Mouse (Mus musculus) stomach, embryonic 14.5 days (tissue): ENCODE measurements around the gene Zmiz1. TPM values are rescaled to one million over a fixed set of nuclear protein-coding genes. Genes with fewer than 3 reads are reported as not detected.

Source experiments
- ATAC-seq: fragments of 200-750 bp; cut with Nextera tagmentation; 2 replicates; pipeline ENCODE4 v1.8.0; 2017; ENCODE audit warnings: low read depth, moderate TSS enrichment; ENCODE audit not compliant: insufficient number of reproducible peaks, insufficient read depth, low FRiP score
- H3K27ac ChIP-seq: fragments of 300-500 bp; sonication (generic); 2 replicates; pipeline ENCODE4 v1.5.1; 2014; ENCODE audit warnings: mild to moderate bottlenecking, low read length, moderate library complexity, mixed read lengths
- H3K27me3 ChIP-seq: fragments of 300-500 bp; sonication (generic); 2 replicates; pipeline ENCODE4 v1.6.1; 2014; ENCODE audit warnings: low read length, control low read depth, mixed read lengths; ENCODE audit not compliant: control insufficient read depth, insufficient read depth
- H3K36me3 ChIP-seq: fragments of 300-500 bp; sonication (generic); 2 replicates; pipeline ENCODE4 v1.6.1; 2014; ENCODE audit warnings: mild to moderate bottlenecking, control low read depth, low read length, moderate library complexity, mixed read lengths; ENCODE audit not compliant: control insufficient read depth, insufficient read depth
- H3K4me1 ChIP-seq: fragments of 300-500 bp; sonication (generic); 2 replicates; pipeline ENCODE4 v1.6.1; 2014; ENCODE audit warnings: low read length, control low read depth, mixed read lengths; ENCODE audit not compliant: control insufficient read depth, insufficient read depth
- H3K4me2 ChIP-seq: fragments of 300-500 bp; sonication (generic); replicated peaks from 2 replicates; pipeline ENCODE4 v1.6.1; 2014; ENCODE audit warnings: low read depth, low read length, control low read depth
- H3K4me3 ChIP-seq: fragments of 300-500 bp; sonication (generic); 2 replicates; pipeline ENCODE4 v1.5.1; 2014; ENCODE audit warnings: low read depth, low read length, control low read depth
- H3K9ac ChIP-seq: fragments of 300-500 bp; sonication (generic); replicated peaks from 2 replicates; pipeline ENCODE4 v1.6.1; 2014; ENCODE audit warnings: low read depth, mild to moderate bottlenecking, control low read depth, low read length, moderate library complexity, mixed read lengths
- H3K9me3 ChIP-seq: fragments of 300-500 bp; sonication (generic); 2 replicates; pipeline ENCODE4 v1.6.1; 2016; ENCODE audit warnings: low read depth, low read length, control low read depth; ENCODE audit not compliant: control insufficient read depth
- WGBS: fragments of 180-500 bp; shearing (Covaris S2); extraction: QIAGEN DNeasy Blood & Tissue Kit; methylation state at CpG from one replicate; pipeline ENCODE4 v1.1.7; 2014; 5-methylcytosine and 5-hydroxymethylcytosine counted together
- polyA plus RNA-seq: library from polyadenylated mRNA; unstranded; fragments of >200 nt; fragmentation: Nextera tagmentation; extraction: Ambion mirVana; gene quantifications from 2 replicates; pipeline ENCODE4 v1.2.1, GENCODE M21; 2014

Zmiz1 gene
- polyA plus RNA-seq, 1 experiment from 2014 or later, result 45.3 TPM

GRCm38 (mm10) chr14:25555848-25556247 is 96.9 kb downstream of the Zmiz1 start:
- H3K27ac ChIP-seq, result peak overlapping the region; percentile 40; the same call in 1 of the 2 replicates
- 14% methylated on average over 7 of the region's 7 CpGs for WGBS

GRCm38 (mm10) chr14:25557014-25557413 is 98.0 kb downstream of the Zmiz1 start:
- H3K9ac ChIP-seq, result no peak overlapping the region
- no peak for ATAC-seq

More at GRCm38 (mm10) chr14:25555848-25556247, 96.9 kb downstream of the Zmiz1 start:
- Histone ChIP-seq H3K4me1 (peaks cover 44% of the 10 kb centered on the region), H3K4me2 (no peak overlapping the region), H3K36me3 (peaks cover 9% of the 10 kb centered on the region; the same call in 1 of the 2 replicates), H3K9ac (no peak overlapping the region), H3K9me3 (no peaks in the 10 kb centered on the region), H3K27me3 (no peaks in the 10 kb centered on the region), H3K4me3 (no peak overlapping the region)
- no peak for ATAC-seq

GRCm38 (mm10) chr14:25558479-25558878 is 99.5 kb downstream of the Zmiz1 start:
- Histone ChIP-seq H3K27ac (no peak overlapping the region), H3K4me3 (no peak overlapping the region), H3K4me1 (peaks cover 54% of the 10 kb centered on the region), H3K4me2 (no peak overlapping the region), H3K9ac (no peak overlapping the region), H3K27me3 (no peaks in the 10 kb centered on the region), H3K9me3 (no peaks in the 10 kb centered on the region), H3K36me3 (peaks cover 9% of the 10 kb centered on the region; the same call in 1 of the 2 replicates)
- 91% methylated on average over 1 of the region's 1 CpGs for WGBS
- ATAC-seq, result no peak

More at GRCm38 (mm10) chr14:25557014-25557413, 98.0 kb downstream of the Zmiz1 start:
- no peaks in the 10 kb centered on the region for H3K27me3 ChIP-seq
- no peak overlapping the region for H3K4me3 ChIP-seq
- H3K9me3 ChIP-seq, result no peaks in the 10 kb centered on the region
- WGBS, result 9% methylated on average over 8 of the region's 8 CpGs
- H3K36me3 ChIP-seq, result peaks cover 9% of the 10 kb centered on the region; the same call in 1 of the 2 replicates
- H3K4me2 ChIP-seq, result 0 out of 2 replicates have a peak overlapping the region, but pooled peaks have one; percentile 4
- peak overlapping the region; percentile 59; the same call in 1 of the 2 replicates for H3K27ac ChIP-seq
- H3K4me1 ChIP-seq, result peaks cover 51% of the 10 kb centered on the region

GRCm38 (mm10) chr14:25559907-25560306 is 100.9 kb downstream of the Zmiz1 start:
- no peak for ATAC-seq
- Histone ChIP-seq H3K9ac (no peak overlapping the region), H3K36me3 (0 out of 2 replicates have a peak, but pooled peaks cover 9% of the 10 kb centered on the region), H3K27me3 (no peaks in the 10 kb centered on the region), H3K4me1 (peaks cover 51% of the 10 kb centered on the region), H3K27ac (no peak overlapping the region), H3K4me2 (no peak overlapping the region), H3K4me3 (no peak overlapping the region), H3K9me3 (no peaks in the 10 kb centered on the region)
- WGBS, result 70% methylated on average over 5 of the region's 5 CpGs

GRCm38 (mm10) chr14:25560841-25561240 is 101.9 kb downstream of the Zmiz1 start:
- Histone ChIP-seq H3K4me1 (peaks cover 50% of the 10 kb centered on the region), H3K27me3 (no peaks in the 10 kb centered on the region), H3K9ac (no peak overlapping the region), H3K4me2 (no peak overlapping the region), H3K9me3 (no peaks in the 10 kb centered on the region), H3K36me3 (0 out of 2 replicates have a peak, but pooled peaks cover 9% of the 10 kb centered on the region), H3K27ac (no peak overlapping the region), H3K4me3 (no peak overlapping the region)
- ATAC-seq, result no peak
- WGBS, result 83% methylated on average over 3 of the region's 3 CpGs

GRCm38 (mm10) chr14:25561716-25562115 is 102.7 kb downstream of the Zmiz1 start:
- no peak for ATAC-seq
- no peak overlapping the region for H3K4me2 ChIP-seq
- no peak overlapping the region for H3K27ac ChIP-seq
- no peak overlapping the region for H3K9ac ChIP-seq
- WGBS, result 30% methylated on average over 1 of the region's 1 CpGs
- H3K36me3 ChIP-seq, result 0 out of 2 replicates have a peak, but pooled peaks cover 9% of the 10 kb centered on the region
- no peak overlapping the region for H3K4me3 ChIP-seq
- no peaks in the 10 kb centered on the region for H3K27me3 ChIP-seq
- no peaks in the 10 kb centered on the region for H3K9me3 ChIP-seq
- peaks cover 42% of the 10 kb centered on the region for H3K4me1 ChIP-seq

GRCm38 (mm10) chr14:25562447-25562846 is 103.5 kb downstream of the Zmiz1 start:
- no peak for ATAC-seq
- H3K27me3 ChIP-seq, result no peaks in the 10 kb centered on the region
- H3K9me3 ChIP-seq, result no peaks in the 10 kb centered on the region
- 0 out of 2 replicates have a peak, but pooled peaks cover 9% of the 10 kb centered on the region for H3K36me3 ChIP-seq
- peaks cover 35% of the 10 kb centered on the region for H3K4me1 ChIP-seq
- no peak overlapping the region for H3K4me3 ChIP-seq
- no peak overlapping the region for H3K27ac ChIP-seq
- H3K4me2 ChIP-seq, result no peak overlapping the region
- H3K9ac ChIP-seq, result no peak overlapping the region
- WGBS, result 82% methylated on average over 4 of the region's 4 CpGs

GRCm38 (mm10) chr14:25562909-25563308 is 103.9 kb downstream of the Zmiz1 start:
- no peak for ATAC-seq
- Histone ChIP-seq H3K4me2 (no peak overlapping the region), H3K9ac (no peak overlapping the region), H3K4me1 (peaks cover 34% of the 10 kb centered on the region), H3K27me3 (no peaks in the 10 kb centered on the region), H3K9me3 (no peaks in the 10 kb centered on the region), H3K27ac (no peak overlapping the region), H3K36me3 (0 out of 2 replicates have a peak, but pooled peaks cover 9% of the 10 kb centered on the region), H3K4me3 (no peak overlapping the region)
- 72% methylated on average over 7 of the region's 7 CpGs for WGBS

- ATAC-seq, result no peak
- Histone ChIP-seq H3K4me3 (no peak overlapping the region), H3K4me1 (peaks cover 32% of the 10 kb centered on the region), H3K27ac (peak overlapping the region; percentile 56; the same call in 1 of the 2 replicates), H3K9me3 (no peaks in the 10 kb centered on the region), H3K27me3 (no peaks in the 10 kb centered on the region), H3K36me3 (0 out of 2 replicates have a peak, but pooled peaks cover 6% of the 10 kb centered on the region), H3K9ac (no peak overlapping the region), H3K4me2 (no peak overlapping the region)
- WGBS, result 61% methylated on average over 8 of the region's 8 CpGs
Measured at GRCm38 (mm10) chr14:25564577-25564976, 105.6 kb downstream of the Zmiz1 start.
